Mouse (Mus musculus) layer of hippocampus, adult 2 months (tissue): ENCODE data around the gene Aurka. TPM values are rescaled to one million over a fixed set of nuclear protein-coding genes. Genes with fewer than 3 reads are reported as not detected.

Source experiments
- DNase-seq, 2 experiments: peaks; one replicate each; pipeline ENCODE4 v3.0.0; 2022; ENCODE audit warnings: low spot score in 2 of 2
- H3K27ac ChIP-seq: fragments of 200-600 bp; 2 replicates; pipeline ENCODE4 v1.8.1; 2022
- H3K4me3 ChIP-seq: fragments of 200-600 bp; 2 replicates; pipeline ENCODE4 v1.8.1; 2022; ENCODE audit warnings: mild to moderate bottlenecking
- CTCF ChIP-seq: fragments of 200-600 bp; conservative IDR thresholded peaks from 2 replicates; pipeline ENCODE4 v1.8.1; 2022; ENCODE audit warnings: antibody characterized with exemption, mild to moderate bottlenecking, moderate library complexity
- total RNA-seq, 2 experiments: library from RNA; stranded (reverse); gene quantifications; 2 replicates each; pipeline ENCODE4 v1.2.3; 2021

Gene Aurka
- total RNA-seq, 2 experiments from 2014 or later = 0.86 to 1.9 TPM

GRCm38 (mm10) chr2:172344669-172345068, 25.7 kb downstream of the Aurka start:
- peak overlapping the region; percentile 84 for H3K4me3 ChIP-seq
- no peak for TF ChIP-seq CTCF
- DNase-seq = no peak
- peak overlapping the region; percentile 24; the same call in 1 of the 2 replicates for H3K27ac ChIP-seq

- Histone ChIP-seq H3K27ac (no peak overlapping the region), H3K4me3 (no peak overlapping the region)
- DNase-seq = no peak
- no peak for TF ChIP-seq CTCF
Measured at GRCm38 (mm10) chr2:172343751-172344150, 26.6 kb downstream of the Aurka start.

- H3K4me3 ChIP-seq = no peak overlapping the region
- H3K27ac ChIP-seq = no peak overlapping the region
- DNase-seq = no peak
- no peak for TF ChIP-seq CTCF
Measured at GRCm38 (mm10) chr2:172341606-172342005, 28.7 kb downstream of the Aurka start.

GRCm38 (mm10) chr2:172340936-172341335, 29.4 kb downstream of the Aurka start:
- DNase-seq = no peak
- no peak overlapping the region for H3K4me3 ChIP-seq
- no peak overlapping the region for H3K27ac ChIP-seq
- TF ChIP-seq CTCF = no peak

- no peak for DNase-seq
- no peak overlapping the region for H3K27ac ChIP-seq
- H3K4me3 ChIP-seq = no peak overlapping the region
- no peak for TF ChIP-seq CTCF
Measured at GRCm38 (mm10) chr2:172338206-172338942, 32.0 kb downstream of the Aurka start.

GRCm38 (mm10) chr2:172329179-172329578, 41.2 kb downstream of the Aurka start:
- DNase-seq = peak; percentile 75 to 86
- TF ChIP-seq CTCF = peak; percentile 93
- H3K27ac ChIP-seq = no peak overlapping the region
- no peak overlapping the region for H3K4me3 ChIP-seq

DNA sequence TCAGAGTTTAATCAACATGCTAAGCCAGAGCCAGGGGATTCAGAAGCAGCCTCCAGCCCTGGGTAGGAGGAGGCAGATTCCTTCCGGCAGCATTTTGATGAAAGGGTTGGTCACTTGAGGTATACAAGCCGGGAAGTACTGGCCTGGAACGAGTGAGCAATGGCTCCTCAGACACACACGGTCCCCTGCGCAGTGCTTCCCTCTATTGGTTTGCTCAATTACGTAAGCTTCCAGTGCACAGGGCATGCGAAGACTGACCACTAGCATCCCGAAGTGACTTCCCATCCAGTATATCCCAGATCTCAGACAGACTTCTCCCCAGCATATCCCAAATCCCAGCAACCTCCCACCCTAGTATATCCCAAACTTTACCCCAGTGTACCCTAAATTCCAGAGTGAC, 42.1 kb downstream of the Aurka start:
- H3K4me3 ChIP-seq = no peak overlapping the region
- H3K27ac ChIP-seq = no peak overlapping the region
- no peak for TF ChIP-seq CTCF
- DNase-seq = no peak

DNA sequence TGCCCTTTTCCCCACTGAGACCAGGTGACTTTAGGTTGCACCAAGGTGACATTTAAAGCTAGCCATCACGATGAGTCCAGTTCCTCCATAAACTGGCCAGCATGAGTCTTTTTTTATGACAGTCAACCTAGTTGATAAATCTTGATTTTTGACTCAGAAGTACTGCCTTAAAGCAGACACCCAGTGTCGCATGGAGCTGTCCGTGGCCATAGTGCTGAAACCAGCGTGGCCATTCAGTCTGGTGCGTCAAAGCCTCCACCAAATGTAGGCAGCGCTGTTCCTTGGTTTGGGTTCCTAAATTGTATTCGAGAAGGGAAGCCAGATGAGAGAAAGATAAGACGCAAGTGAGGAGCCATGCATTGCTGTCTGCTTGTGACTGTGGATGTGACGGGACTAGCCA, 49.5 kb downstream of the Aurka start:
- H3K4me3 ChIP-seq = no peak overlapping the region
- no peak for DNase-seq
- TF ChIP-seq CTCF = no peak
- H3K27ac ChIP-seq = no peak overlapping the region

GRCm38 (mm10) chr2:172311731-172312130, 58.6 kb downstream of the Aurka start:
- no peak overlapping the region for H3K27ac ChIP-seq
- no peak overlapping the region for H3K4me3 ChIP-seq
- no peak for DNase-seq
- TF ChIP-seq CTCF = no peak

DNA sequence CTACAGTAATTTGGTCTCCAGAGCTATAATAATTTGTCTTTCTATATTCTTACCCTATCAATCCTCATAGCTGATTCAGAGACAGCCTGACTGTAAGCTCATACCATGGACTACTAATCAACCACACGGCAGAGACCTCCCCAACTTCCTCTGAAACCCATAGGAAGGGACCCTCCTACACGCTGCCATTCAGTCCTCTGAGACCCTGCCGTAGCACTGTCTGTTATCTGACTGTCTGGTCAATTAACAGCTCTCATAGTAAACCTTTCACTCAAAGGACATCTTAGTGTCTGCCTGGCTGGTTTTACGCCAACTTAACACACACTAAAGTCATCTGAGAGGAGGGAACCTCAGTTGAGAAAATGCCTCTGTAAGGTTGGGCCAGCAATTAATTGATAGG, 63.8 kb downstream of the Aurka start:
- no peak for DNase-seq
- Histone ChIP-seq H3K4me3 (no peak overlapping the region), H3K27ac (no peak overlapping the region)
- TF ChIP-seq CTCF = no peak

Other genes starting within 250 kb of the Aurka start
- not detected for gene Mc3r, start 122.0 kb downstream of the Aurka start, total RNA-seq
- 10 to 100 TPM; 22.0 to 24.3 TPM for gene Fam210b, start 25.0 kb downstream of the Aurka start, total RNA-seq
- 10 to 100 TPM; 27.7 to 28.5 TPM for gene Cstf1, start 146 bp upstream of the Aurka start, total RNA-seq
- under 1 TPM; 0.47 to 0.61 TPM for gene Cass4, start 23.3 kb upstream of the Aurka start, total RNA-seq
- 10 to 100 TPM; 66.5 to 74.4 TPM for gene Rtf2, start 70.0 kb upstream of the Aurka start, total RNA-seq
- not detected for gene Gcnt7, start 88.1 kb upstream of the Aurka start, total RNA-seq
- gene Fam209, start 102.0 kb upstream of the Aurka start, total RNA-seq = not detected
- under 1 TPM; 0.20 to 0.26 TPM for gene Tfap2c, start 179.1 kb upstream of the Aurka start, total RNA-seq